Mouse (Mus musculus) midbrain, postnatal 0 days (tissue): ENCODE results near the gene Wnt7b. TPM values are rescaled to one million over a fixed set of nuclear protein-coding genes. Genes with fewer than 3 reads are reported as not detected.

ENCODE experiments used
- ATAC-seq: fragments of 200-750 bp; cut with Nextera tagmentation; 2 replicates; pipeline ENCODE4 v1.8.0; 2017; ENCODE audit warnings: moderate number of reproducible peaks, mild to moderate bottlenecking, moderate TSS enrichment, moderate library complexity; ENCODE audit not compliant: low FRiP score
- DNase-seq: peaks from one replicate; pipeline ENCODE4 v3.0.0-alpha.2; 2015; ENCODE audit warnings: low spot score
- H3K27ac ChIP-seq: fragments of 300-500 bp; sonication (generic); 2 replicates; pipeline ENCODE4 v1.5.1; 2014; ENCODE audit warnings: low read depth, mild to moderate bottlenecking, low read length, mixed read lengths
- H3K27me3 ChIP-seq: fragments of 300-500 bp; sonication (generic); 2 replicates; pipeline ENCODE4 v1.6.1; 2014; ENCODE audit warnings: low read length, control low read depth, mixed read lengths; ENCODE audit not compliant: insufficient read depth
- H3K36me3 ChIP-seq: fragments of 300-500 bp; sonication (generic); 2 replicates; pipeline ENCODE4 v1.6.1; 2014; ENCODE audit warnings: low read length, control low read depth, mixed read lengths; ENCODE audit not compliant: insufficient read depth
- H3K4me1 ChIP-seq: fragments of 300-500 bp; sonication (generic); 2 replicates; pipeline ENCODE4 v1.6.1; 2014; ENCODE audit warnings: mild to moderate bottlenecking, control low read depth, antibody characterized with exemption, low read length, mixed read lengths; ENCODE audit not compliant: insufficient read depth
- H3K4me2 ChIP-seq: fragments of 300-500 bp; sonication (generic); 2 replicates; pipeline ENCODE4 v1.6.1; 2014; ENCODE audit warnings: low read depth, mild to moderate bottlenecking, low read length, mixed read lengths; ENCODE audit not compliant: poor library complexity, severe bottlenecking
- H3K4me3 ChIP-seq: fragments of 300-500 bp; sonication (generic); 2 replicates; pipeline ENCODE4 v1.5.1; 2014; ENCODE audit warnings: low read depth, mild to moderate bottlenecking, low read length, moderate library complexity
- H3K9ac ChIP-seq: fragments of 300-500 bp; sonication (generic); replicated peaks from 2 replicates; pipeline ENCODE4 v1.6.1; 2014; ENCODE audit warnings: mild to moderate bottlenecking, low read length, moderate library complexity, mixed read lengths; ENCODE audit not compliant: poor library complexity, severe bottlenecking
- H3K9me3 ChIP-seq: fragments of 300-500 bp; sonication (generic); 2 replicates; pipeline ENCODE4 v1.6.1; 2016; ENCODE audit warnings: low read length, control low read depth
- CTCF ChIP-seq: IDR thresholded peaks from 2 replicates; pipeline ENCODE4 v1.5.1; 2016; ENCODE audit warnings: antibody characterized with exemption, mild to moderate bottlenecking
- WGBS: fragments of 180-500 bp; shearing (Covaris S2); extraction: QIAGEN DNeasy Blood & Tissue Kit; methylation state at CpG from one replicate; pipeline ENCODE4 v1.1.7; 2014; 5-methylcytosine and 5-hydroxymethylcytosine counted together
- polyA plus RNA-seq: library from polyadenylated mRNA; unstranded; fragments of >200 nt; fragmentation: Nextera tagmentation; extraction: Ambion mirVana; gene quantifications from 2 replicates; pipeline ENCODE4 v1.2.1, GENCODE M21; 2015
- total RNA-seq: library from RNA; depleted of rRNA; stranded (reverse); fragments of >200 nt; gene quantifications from 2 replicates; pipeline ENCODE4 v1.2.3, GENCODE M21; 2014

Gene Wnt7b
- total and polyA plus RNA-seq, 2 experiments from 2014 or later = 19.5 to 34.3 TPM

GRCm38 (mm10) chr15:85602733-85603132 lies 20.5 kb upstream of the Wnt7b start:
- WGBS = 81% methylated on average over 6 of the region's 6 CpGs
- H3K9me3 ChIP-seq = no peaks in the 10 kb centered on the region
- ATAC-seq = no peak

GRCm38 (mm10) chr15:85602021-85602420 lies 19.7 kb upstream of the Wnt7b start:
- Histone ChIP-seq H3K4me3 (no peak overlapping the region), H3K9me3 (no peaks in the 10 kb centered on the region), H3K36me3 (no peaks in the 10 kb centered on the region), H3K27ac (no peak overlapping the region), H3K9ac (no peak overlapping the region), H3K4me1 (no peaks in the 10 kb centered on the region), H3K4me2 (no peak overlapping the region), H3K27me3 (no peaks in the 10 kb centered on the region)
- no peak for DNase-seq
- no peak for TF ChIP-seq CTCF
- WGBS = 91% methylated on average over 5 of the region's 5 CpGs
- no peak for ATAC-seq

More at GRCm38 (mm10) chr15:85602733-85603132, 20.5 kb upstream of the Wnt7b start:
- Histone ChIP-seq H3K4me2 (no peak overlapping the region), H3K27ac (no peak overlapping the region), H3K9ac (no peak overlapping the region), H3K27me3 (no peaks in the 10 kb centered on the region), H3K4me1 (no peaks in the 10 kb centered on the region), H3K4me3 (no peak overlapping the region), H3K36me3 (no peaks in the 10 kb centered on the region)
- no peak for DNase-seq
- no peak for TF ChIP-seq CTCF

GRCm38 (mm10) chr15:85601202-85601601 lies 18.9 kb upstream of the Wnt7b start:
- no peak for ATAC-seq
- H3K4me2 ChIP-seq = no peak overlapping the region
- H3K9me3 ChIP-seq = no peaks in the 10 kb centered on the region
- no peaks in the 10 kb centered on the region for H3K36me3 ChIP-seq
- H3K27me3 ChIP-seq = no peaks in the 10 kb centered on the region
- TF ChIP-seq CTCF = no peak
- H3K4me3 ChIP-seq = no peak overlapping the region
- WGBS = 81% methylated on average over 4 of the region's 4 CpGs
- no peak overlapping the region for H3K27ac ChIP-seq
- no peak overlapping the region for H3K9ac ChIP-seq
- no peaks in the 10 kb centered on the region for H3K4me1 ChIP-seq
- DNase-seq = no peak

- DNase-seq = no peak
- no peak overlapping the region for H3K4me3 ChIP-seq
- TF ChIP-seq CTCF = no peak
- 56% methylated on average over 7 of the region's 7 CpGs for WGBS
- no peaks in the 10 kb centered on the region for H3K9me3 ChIP-seq
- no peaks in the 10 kb centered on the region for H3K4me1 ChIP-seq
- H3K27ac ChIP-seq = no peak overlapping the region
- no peaks in the 10 kb centered on the region for H3K27me3 ChIP-seq
- no peak overlapping the region for H3K9ac ChIP-seq
- H3K4me2 ChIP-seq = no peak overlapping the region
- no peak for ATAC-seq
- H3K36me3 ChIP-seq = no peaks in the 10 kb centered on the region
Measured at GRCm38 (mm10) chr15:85600696-85601094, 18.4 kb upstream of the Wnt7b start.

- 12% methylated on average over 15 of the region's 18 CpGs for WGBS
- H3K9ac ChIP-seq = no peak overlapping the region
- no peaks in the 10 kb centered on the region for H3K36me3 ChIP-seq
- H3K4me3 ChIP-seq = no peak overlapping the region
- no peaks in the 10 kb centered on the region for H3K9me3 ChIP-seq
- H3K4me1 ChIP-seq = no peaks in the 10 kb centered on the region
- no peak overlapping the region for H3K4me2 ChIP-seq
- ATAC-seq (no peak), DNase-seq (peak; percentile 56)
- H3K27ac ChIP-seq = no peak overlapping the region
- TF ChIP-seq CTCF = no peak
- no peaks in the 10 kb centered on the region for H3K27me3 ChIP-seq
Measured at GRCm38 (mm10) chr15:85599887-85600695, 17.8 kb upstream of the Wnt7b start.

GRCm38 (mm10) chr15:85598984-85599886 lies 17.0 kb upstream of the Wnt7b start:
- no peaks in the 10 kb centered on the region for H3K36me3 ChIP-seq
- no peak overlapping the region for H3K9ac ChIP-seq
- H3K4me1 ChIP-seq = no peaks in the 10 kb centered on the region
- no peak overlapping the region for H3K4me2 ChIP-seq
- H3K27ac ChIP-seq = no peak overlapping the region
- no peak overlapping the region for H3K4me3 ChIP-seq
- 52% methylated on average over 17 of the region's 17 CpGs for WGBS
- DNase-seq (peak; percentile 65), ATAC-seq (no peak)
- peak; percentile 96 for TF ChIP-seq CTCF
- H3K9me3 ChIP-seq = no peaks in the 10 kb centered on the region
- H3K27me3 ChIP-seq = no peaks in the 10 kb centered on the region
